Mouse (Mus musculus) bone marrow, adult 2 months (tissue): Measurements from ENCODE around the gene Nkx2-4.

ENCODE experiments used
- CTCF ChIP-seq: fragments of 200-500 bp; IDR thresholded peaks from 2 replicates; pipeline ENCODE4 v1.5.1; 2011; ENCODE audit warnings: low read length, control low read depth; ENCODE audit not compliant: control insufficient read depth, insufficient read depth
- POLR2A ChIP-seq: fragments of 200-500 bp; IDR thresholded peaks from 2 replicates; pipeline ENCODE4 v1.6.1; 2011; ENCODE audit warnings: low read depth, mild to moderate bottlenecking, control low read depth, low read length, borderline replicate concordance; ENCODE audit not compliant: control insufficient read depth

- no peak for TF ChIP-seq CTCF
- TF ChIP-seq POLR2A: no peak
Observed at GRCm38 (mm10) chr2:147119736-147120135, 34.5 kb upstream of the Nkx2-4 start.
